Mouse (Mus musculus) liver, adult 10 weeks (tissue): Measurements from ENCODE around the gene Cog7. TPM values are rescaled to one million over a fixed set of nuclear protein-coding genes. Genes with fewer than 3 reads are reported as not detected.

Source experiments
- polyA plus RNA-seq: library from polyadenylated mRNA; stranded (reverse); fragments of 350-450 nt; fragmentation: Illumina TruSeq; extraction: RNeasy Lipid Tissue Mini Kit (QIAGEN cat#74804); gene quantifications from one replicate; pipeline ENCODE4 v1.2.3, GENCODE M21; 2014; ENCODE audit warnings: low read depth, low replicate concordance

The Cog7 gene
- 6.8 TPM for polyA plus RNA-seq

GRCm38 (mm10) chr7:121981307-121981871 is at the start of gene Cog7:
Gene Cog7 (minus strand): TSS chr7:121981711.

DNA sequence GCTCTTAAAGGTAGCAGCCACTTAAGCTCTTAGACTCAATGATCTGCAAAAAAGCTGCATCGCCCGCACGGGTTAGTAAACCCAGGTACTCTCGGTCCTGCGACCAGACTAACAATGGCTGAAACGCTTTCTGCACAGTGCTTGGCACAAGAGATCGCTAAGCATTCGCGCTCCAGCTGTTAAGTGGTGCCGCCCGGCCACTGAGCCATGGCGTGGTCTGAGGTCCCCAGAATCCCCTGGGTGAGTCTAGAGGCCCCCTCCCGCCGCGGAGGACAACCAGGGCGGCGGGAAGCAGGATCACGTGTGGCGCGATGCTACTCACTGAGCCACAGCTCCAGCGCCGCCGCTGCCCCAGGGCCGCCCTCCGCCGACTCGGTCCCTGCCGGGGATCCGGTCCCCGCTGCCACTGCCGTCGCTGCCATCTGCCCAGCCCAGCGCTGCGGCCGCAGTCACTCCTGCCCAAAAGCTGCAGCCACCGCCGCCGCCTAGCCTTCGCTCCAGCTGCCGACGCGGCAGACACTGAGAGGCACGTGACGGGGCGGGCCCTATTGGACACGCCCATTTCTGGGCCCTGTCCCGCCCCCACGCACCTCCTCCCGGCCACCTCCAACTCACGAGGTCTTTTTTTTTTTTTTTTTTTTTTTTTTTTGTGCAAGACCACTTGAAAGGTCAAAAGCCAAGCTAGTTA is 39.3 kb upstream of the Cog7 start, which contains the start of gene Gga2:
Gga2 (minus strand) TSS at position 556 of the 688 bp plus-strand sequence.

GRCm38 (mm10) chr7:121864858-121865585 is 116.5 kb downstream of the Cog7 start, which contains the start of gene Scnn1b:
Gene Scnn1b (plus strand): TSS chr7:121865038.

Other genes with a start within 250 kb of the Cog7 start
- gene Scnn1g, start 247.2 kb downstream of the Cog7 start, polyA plus RNA-seq = not detected
- not detected for gene Scnn1b, start 116.7 kb downstream of the Cog7 start, polyA plus RNA-seq
- 4.0 TPM for gene Gga2, start 39.5 kb upstream of the Cog7 start, polyA plus RNA-seq
- gene Ubfd1, start 85.5 kb upstream of the Cog7 start, polyA plus RNA-seq = 17.0 TPM
- gene Ears2, start 85.6 kb upstream of the Cog7 start, polyA plus RNA-seq = 1.5 TPM
- gene Ndufab1, start 120.2 kb upstream of the Cog7 start, polyA plus RNA-seq = 473 TPM
- 1.6 TPM for gene Palb2, start 151.3 kb upstream of the Cog7 start, polyA plus RNA-seq
- 37.2 TPM for gene Dctn5, start 151.3 kb upstream of the Cog7 start, polyA plus RNA-seq
- not detected for gene Plk1, start 177.7 kb upstream of the Cog7 start, polyA plus RNA-seq
- not detected for gene Ern2, start 204.5 kb upstream of the Cog7 start, polyA plus RNA-seq
- gene Chp2, start 237.8 kb upstream of the Cog7 start, polyA plus RNA-seq = 3.3 TPM